Mouse (Mus musculus) kidney, postnatal 36 days (tissue): ENCODE data around the gene Ahnak.
"Not testable (repeated sequence)": the region's sequence is repeated elsewhere in the genome, so short reads cannot be mapped to it uniquely, and the experiment has no call there.

Experiments used
- DNase-seq, 2 experiments: peaks; one replicate each; pipeline ENCODE4 v3.0.0; 2021 to 2022; ENCODE audit warnings: mixed read lengths in 2 of 2

Ahnak gene

GRCm38 (mm10) chr19:9047207-9047945 lies 58.3 kb downstream of the Ahnak start:
- peak in 1 of 2 experiments; percentile 11 for DNase-seq

GRCm38 (mm10) chr19:9047946-9048387 lies 58.9 kb downstream of the Ahnak start:
- DNase-seq: peak; percentile 33 to 47

- DNase-seq: no peak
Measured at GRCm38 (mm10) chr19:9048981-9049687, 60.0 kb downstream of the Ahnak start.

GRCm38 (mm10) chr19:9050294-9051229 lies 61.5 kb downstream of the Ahnak start:
- DNase-seq: no peak

- DNase-seq: not testable (repeated sequence)
Measured at GRCm38 (mm10) chr19:9051985-9052384, 62.9 kb downstream of the Ahnak start.

GRCm38 (mm10) chr19:9052803-9053431 lies 63.8 kb downstream of the Ahnak start:
- DNase-seq: peak; percentile 30 to 31

GRCm38 (mm10) chr19:9055153-9055552 lies 66.1 kb downstream of the Ahnak start:
- peak; percentile 40 to 45 for DNase-seq

GRCm38 (mm10) chr19:9055703-9056355 lies 66.7 kb downstream of the Ahnak start:
- no peak for DNase-seq

- no peak for DNase-seq
Measured at GRCm38 (mm10) chr19:9057679-9058078, 68.6 kb downstream of the Ahnak start.

- no peak for DNase-seq
Measured at GRCm38 (mm10) chr19:9058331-9058884, 69.3 kb downstream of the Ahnak start.

GRCm38 (mm10) chr19:9058944-9059343 lies 69.9 kb downstream of the Ahnak start:
- DNase-seq: no peak

- no peak for DNase-seq
Measured at GRCm38 (mm10) chr19:9059391-9059790, 70.3 kb downstream of the Ahnak start.

GRCm38 (mm10) chr19:9060103-9060502 lies 71.0 kb downstream of the Ahnak start:
- DNase-seq: no peak

GRCm38 (mm10) chr19:9061221-9061893 lies 72.3 kb downstream of the Ahnak start:
- DNase-seq: peak; percentile 45 to 73

GRCm38 (mm10) chr19:9062822-9063221 lies 73.7 kb downstream of the Ahnak start:
- DNase-seq: no peak

- no peak for DNase-seq
Measured at GRCm38 (mm10) chr19:9063831-9064230, 74.7 kb downstream of the Ahnak start.

- peak in 1 of 2 experiments; percentile 17 for DNase-seq
Measured at GRCm38 (mm10) chr19:9065621-9066561, 76.8 kb downstream of the Ahnak start.

- DNase-seq: no peak
Measured at GRCm38 (mm10) chr19:9067292-9067691, 78.2 kb downstream of the Ahnak start.

- peak; percentile 19 to 34 for DNase-seq
Measured at GRCm38 (mm10) chr19:9069687-9070307, 80.7 kb downstream of the Ahnak start.
